Mouse (Mus musculus) layer of hippocampus, adult 2 months (tissue): ENCODE data around the gene Pak3. TPM values are rescaled to one million over a fixed set of nuclear protein-coding genes. Genes with fewer than 3 reads are reported as not detected.

Source experiments
- DNase-seq, 2 experiments: peaks; one replicate each; pipeline ENCODE4 v3.0.0; 2022; ENCODE audit warnings: low spot score in 2 of 2
- H3K27ac ChIP-seq: fragments of 200-600 bp; 2 replicates; pipeline ENCODE4 v1.8.1; 2022
- H3K4me3 ChIP-seq: fragments of 200-600 bp; 2 replicates; pipeline ENCODE4 v1.8.1; 2022; ENCODE audit warnings: mild to moderate bottlenecking
- CTCF ChIP-seq: fragments of 200-600 bp; conservative IDR thresholded peaks from 2 replicates; pipeline ENCODE4 v1.8.1; 2022; ENCODE audit warnings: antibody characterized with exemption, mild to moderate bottlenecking, moderate library complexity
- microRNA-seq, 2 experiments: library from miRNA; unstranded; fragments of <30 nt; microRNA quantifications; one replicate each; pipeline ENCODE4 v1.2.0; 2021
- total RNA-seq, 2 experiments: library from RNA; stranded (reverse); gene quantifications; 2 replicates each; pipeline ENCODE4 v1.2.3; 2021

Pak3 gene
- total RNA-seq, 2 experiments from 2014 or later = 132 to 138 TPM

GRCm38 (mm10) chrX:143678566-143678965, 160.2 kb downstream of the Pak3 start:
- DNase-seq = no peak
- TF ChIP-seq CTCF = no peak

GRCm38 (mm10) chrX:143722250-143722649, 203.9 kb downstream of the Pak3 start:
- Histone ChIP-seq H3K27ac (no peak overlapping the region), H3K4me3 (no peak overlapping the region)
- no peak for DNase-seq
- TF ChIP-seq CTCF = no peak

More at GRCm38 (mm10) chrX:143678566-143678965, 160.2 kb downstream of the Pak3 start:
- Histone ChIP-seq H3K27ac (no peak overlapping the region), H3K4me3 (no peak overlapping the region)

DNA sequence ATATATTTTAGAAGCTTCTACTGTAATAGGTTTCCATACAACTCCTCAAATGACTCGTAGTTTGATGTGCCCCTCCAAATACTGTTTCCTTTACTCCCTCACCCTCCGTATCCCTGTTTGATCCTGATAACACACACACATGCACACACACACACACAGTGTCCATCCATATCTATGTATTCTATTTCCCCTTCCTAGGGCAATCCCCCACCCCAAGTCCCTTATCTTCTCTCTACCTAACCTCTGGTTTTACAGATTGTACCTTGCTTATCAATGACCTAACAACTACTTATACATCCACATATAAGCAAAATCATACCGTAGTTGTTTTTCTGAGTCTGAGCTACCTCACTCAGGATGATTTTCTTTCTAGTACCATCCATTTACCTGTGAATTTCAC, 207.0 kb downstream of the Pak3 start:
- no peak overlapping the region for H3K27ac ChIP-seq
- H3K4me3 ChIP-seq = no peak overlapping the region
- no peak for DNase-seq
- no peak for TF ChIP-seq CTCF

DNA sequence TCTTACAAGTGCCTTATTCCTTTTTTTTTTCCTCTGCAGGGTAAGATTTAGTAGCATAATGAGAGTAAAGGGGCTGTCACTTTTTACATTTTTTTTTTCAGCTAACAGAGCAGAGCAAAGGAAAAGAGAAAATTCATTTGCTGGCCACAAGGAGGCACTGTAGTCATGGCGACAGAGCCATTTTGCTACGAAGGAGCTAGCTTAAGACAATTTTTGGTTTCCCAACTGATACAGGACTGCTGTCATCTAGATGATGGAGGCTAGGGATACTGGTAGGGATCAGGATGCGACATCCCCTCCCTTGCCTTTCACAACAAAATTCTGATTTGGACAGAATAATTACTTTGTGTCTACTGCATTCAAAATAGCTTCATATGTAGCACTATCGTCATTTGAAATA, 217.6 kb downstream of the Pak3 start:
- no peak overlapping the region for H3K27ac ChIP-seq
- H3K4me3 ChIP-seq = no peak overlapping the region
- DNase-seq = no peak
- TF ChIP-seq CTCF = peak; percentile 75

- Histone ChIP-seq H3K27ac (no peak overlapping the region), H3K4me3 (no peak overlapping the region)
- peak; percentile 76 for TF ChIP-seq CTCF
- peak; percentile 10 to 40 for DNase-seq
These were observed 220.8 kb downstream of the Pak3 start for GRCm38 (mm10) chrX:143739171-143739570.

- no peak for TF ChIP-seq CTCF
- no peak overlapping the region for H3K27ac ChIP-seq
- no peak overlapping the region for H3K4me3 ChIP-seq
- DNase-seq = no peak
These were observed 244.2 kb downstream of the Pak3 start for GRCm38 (mm10) chrX:143762556-143762955.

GRCm38 (mm10) chrX:143815948-143816347, 297.6 kb downstream of the Pak3 start:
- DNase-seq = no peak
- Histone ChIP-seq H3K4me3 (no peak overlapping the region), H3K27ac (no peak overlapping the region)
- TF ChIP-seq CTCF = no peak

- TF ChIP-seq CTCF = peak; percentile 71
- no peak overlapping the region for H3K27ac ChIP-seq
- H3K4me3 ChIP-seq = no peak overlapping the region
- DNase-seq = no peak
These were observed 300.6 kb downstream of the Pak3 start for GRCm38 (mm10) chrX:143818961-143819360.

DNA sequence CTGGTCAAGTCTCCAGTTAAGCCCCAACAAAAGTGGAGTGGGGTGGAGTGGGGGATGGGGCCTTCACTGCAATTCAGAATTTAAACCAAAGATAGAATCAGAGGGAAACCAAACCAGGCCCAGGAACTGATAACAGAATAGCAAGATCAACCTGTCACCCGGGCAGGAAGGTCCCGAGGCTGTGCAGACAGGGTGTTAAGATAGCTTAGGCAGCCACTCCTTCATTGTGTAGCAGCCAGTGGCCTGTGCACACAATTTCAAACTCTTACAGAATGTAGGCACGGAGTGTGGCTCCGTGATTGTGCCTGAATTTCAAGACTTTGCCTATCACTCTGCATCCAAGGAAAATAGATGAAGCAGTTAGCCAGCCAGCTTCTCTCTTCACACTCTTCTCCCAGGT, 308.1 kb downstream of the Pak3 start:
- Histone ChIP-seq H3K4me3 (no peak overlapping the region), H3K27ac (no peak overlapping the region)
- DNase-seq = no peak
- TF ChIP-seq CTCF = no peak

DNA sequence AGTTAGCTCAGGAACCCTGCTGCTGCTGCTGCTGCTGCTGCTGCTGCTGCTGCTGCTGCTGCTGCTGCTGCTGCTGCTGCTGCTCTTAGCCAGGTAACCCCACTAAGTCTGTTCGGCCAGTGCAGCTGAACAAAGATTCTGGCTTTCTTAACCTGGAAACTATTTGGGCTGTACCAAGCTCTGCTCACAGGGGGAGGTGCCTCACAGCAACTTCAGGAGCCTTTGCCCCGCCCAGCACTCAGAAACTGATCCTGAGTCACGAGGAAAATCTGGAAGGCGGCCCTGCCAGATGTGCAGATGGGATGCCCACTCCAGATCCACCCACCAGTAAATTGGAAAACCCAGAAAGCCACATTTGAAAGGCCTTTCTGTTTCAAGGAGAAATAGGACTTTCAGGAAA, 308.8 kb downstream of the Pak3 start, which contains the start of gene Capn6:
TSS of gene Capn6 (minus strand) at position 203 of the 400 bp plus-strand sequence.
- Histone ChIP-seq H3K27ac (no peak within 1 kb of the TSS), H3K4me3 (no peak within 1 kb of the TSS)
- no peak for TF ChIP-seq CTCF
- no peak for DNase-seq

GRCm38 (mm10) chrX:143846637-143847036, 328.2 kb downstream of the Pak3 start:
- no peak overlapping the region for H3K27ac ChIP-seq
- DNase-seq = no peak
- TF ChIP-seq CTCF = no peak
- no peak overlapping the region for H3K4me3 ChIP-seq

Small RNA genes within 50 kb of the gene (microRNA-seq; reads per million reads assigned to microRNA genes)
- gene Gm47298 = 0 reads per million in 2 experiments

Other genes starting within 250 kb of the Pak3 start
- 1 to 10 TPM; 3.5 to 6.8 TPM for gene Chrdl1, start 124.3 kb upstream of the Pak3 start, total RNA-seq